Mouse (Mus musculus): ENCODE measurements around the gene Crip2. TPM values are rescaled to one million over a fixed set of nuclear protein-coding genes. Genes with fewer than 3 reads are reported as not detected.

Gene Crip2
- total RNA-seq, 2 experiments from 2014 or later = 1,189 to 1,285 TPM

DNA sequence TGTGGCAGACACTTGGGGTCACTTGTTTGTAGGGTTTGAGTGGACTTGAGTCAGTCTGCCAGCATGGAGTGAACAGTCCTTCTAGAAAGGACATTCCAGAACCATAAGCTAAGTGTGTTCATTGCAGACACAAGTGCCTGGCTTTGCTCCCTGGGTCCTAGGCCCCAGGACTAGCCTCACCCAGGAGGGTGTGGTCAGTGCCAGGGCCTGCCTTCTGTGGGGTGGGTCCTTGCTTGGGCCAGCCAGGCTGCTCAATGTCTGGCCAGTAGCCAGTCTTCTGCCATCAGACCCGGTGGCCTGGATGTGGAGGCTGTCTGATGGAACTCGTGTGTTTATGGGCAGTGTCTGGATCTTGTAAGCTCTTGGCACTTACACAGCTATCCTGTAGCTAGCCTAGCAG is 7.5 kb upstream of the Crip2 start:
- peak; percentile 90 for DNase-seq

DNA sequence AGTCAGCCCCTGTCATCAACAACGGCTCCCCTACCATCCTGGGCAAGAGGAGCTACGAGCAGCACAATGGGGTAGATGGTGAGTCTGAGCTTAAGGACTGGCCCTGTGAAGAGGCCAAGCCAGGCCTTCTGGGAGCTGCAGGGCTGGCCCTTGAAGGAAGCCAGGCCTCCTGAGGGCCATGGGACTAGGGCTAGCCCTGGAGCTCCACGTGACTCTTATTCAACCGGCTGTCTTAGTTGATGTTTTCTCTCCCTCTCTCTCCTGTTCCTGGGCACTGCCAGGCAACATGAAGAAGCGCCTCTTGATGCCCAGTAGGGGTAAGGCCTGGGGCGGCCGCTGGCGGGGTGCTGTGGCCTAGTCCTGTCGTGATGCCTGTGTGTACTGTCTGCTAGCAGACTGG is 6.8 kb upstream of the Crip2 start:
- peak; percentile 37 for DNase-seq

DNA sequence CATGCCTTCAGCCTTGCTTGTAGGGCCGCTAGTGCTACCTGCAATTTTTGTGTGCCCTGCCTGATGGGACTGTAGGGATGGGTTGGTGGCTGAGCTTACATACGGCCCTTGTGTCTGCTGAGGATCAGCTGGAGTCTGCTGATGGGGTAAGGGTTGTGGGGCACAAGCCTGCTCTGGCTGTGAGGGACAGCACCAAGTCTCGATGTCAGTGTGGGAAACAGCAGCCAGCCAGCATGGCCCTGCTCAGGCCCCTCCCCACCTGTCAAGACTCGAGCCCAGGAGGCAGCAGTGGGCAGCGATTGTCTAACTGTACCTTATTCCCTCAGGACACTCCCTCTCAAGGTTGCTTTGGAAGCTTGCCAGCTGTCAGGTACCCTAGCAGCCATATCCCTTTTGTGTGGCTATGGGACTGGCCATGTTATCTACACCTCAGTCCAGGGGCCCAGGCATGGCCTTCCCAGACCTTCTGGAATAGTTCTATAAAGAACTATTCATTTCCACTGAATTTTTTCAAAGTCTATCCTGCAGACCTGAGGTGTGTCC is 6.1 kb upstream of the Crip2 start:
- DNase-seq = no peak

DNA sequence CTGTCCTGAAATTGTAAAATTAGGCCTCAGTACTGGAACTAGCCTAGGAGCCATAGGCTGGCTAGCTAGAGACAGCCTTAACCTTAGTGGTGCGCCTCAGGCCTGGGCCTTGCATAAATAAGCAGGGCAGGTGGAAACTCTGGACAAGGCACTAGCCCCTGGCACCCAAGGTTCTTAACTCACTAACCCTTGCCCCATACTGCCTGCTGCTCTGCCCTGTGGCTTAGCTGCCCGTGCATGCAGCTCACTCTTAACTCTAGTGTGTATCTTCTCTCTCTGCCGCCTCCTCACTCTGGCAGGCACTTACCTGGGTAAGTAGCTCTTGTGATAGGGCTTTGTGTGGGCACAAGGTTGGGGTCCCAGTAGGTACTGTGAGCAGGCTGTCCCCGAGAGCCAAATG is 5.5 kb upstream of the Crip2 start:
- no peak for DNase-seq

DNA sequence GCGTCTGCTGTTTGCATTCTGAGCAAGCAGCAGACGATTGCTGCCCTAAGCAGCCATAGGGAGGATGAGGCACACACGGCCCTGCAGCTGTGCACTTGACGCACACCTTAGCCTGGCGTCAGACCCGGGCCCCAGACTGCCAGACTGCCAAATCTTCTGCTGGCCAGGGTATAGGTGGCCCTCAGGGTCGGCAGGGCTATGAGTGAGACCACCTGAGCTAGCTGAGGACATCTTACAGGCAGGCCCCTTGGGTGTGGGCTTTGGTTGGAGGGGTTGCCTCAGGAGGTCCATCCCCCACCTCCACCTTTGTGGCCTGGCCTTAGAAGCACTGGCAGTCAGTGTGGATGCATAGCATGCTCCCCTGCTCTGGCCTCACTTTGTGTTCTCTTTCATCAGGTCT is 4.6 kb upstream of the Crip2 start:
- DNase-seq = no peak

DNA sequence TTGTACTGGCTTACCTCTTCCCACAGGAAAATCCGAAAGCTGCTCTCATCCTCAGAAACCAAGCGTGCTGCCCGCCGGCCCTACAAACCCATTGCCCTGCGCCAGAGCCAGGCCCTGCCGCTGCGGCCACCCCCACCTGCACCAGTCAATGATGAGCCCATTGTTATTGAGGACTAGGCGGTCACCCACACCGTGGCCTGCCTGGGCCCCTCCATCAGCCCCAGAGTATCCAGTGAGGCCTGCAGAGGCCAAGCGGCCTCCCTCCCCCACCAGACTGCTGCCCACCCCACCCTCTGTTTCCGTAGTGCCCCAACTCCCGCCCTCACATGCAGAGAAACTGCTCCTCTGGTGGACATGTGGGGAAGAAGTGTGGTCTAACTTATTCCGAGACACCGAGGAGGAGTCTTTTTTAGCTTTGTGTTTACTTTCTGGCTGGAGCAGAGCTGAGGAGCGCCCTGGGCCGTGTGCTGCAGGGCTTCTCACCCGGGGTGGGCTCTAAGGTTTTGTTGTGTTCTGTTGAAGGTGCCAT is 3.5 kb upstream of the Crip2 start:
- DNase-seq = no peak

DNA sequence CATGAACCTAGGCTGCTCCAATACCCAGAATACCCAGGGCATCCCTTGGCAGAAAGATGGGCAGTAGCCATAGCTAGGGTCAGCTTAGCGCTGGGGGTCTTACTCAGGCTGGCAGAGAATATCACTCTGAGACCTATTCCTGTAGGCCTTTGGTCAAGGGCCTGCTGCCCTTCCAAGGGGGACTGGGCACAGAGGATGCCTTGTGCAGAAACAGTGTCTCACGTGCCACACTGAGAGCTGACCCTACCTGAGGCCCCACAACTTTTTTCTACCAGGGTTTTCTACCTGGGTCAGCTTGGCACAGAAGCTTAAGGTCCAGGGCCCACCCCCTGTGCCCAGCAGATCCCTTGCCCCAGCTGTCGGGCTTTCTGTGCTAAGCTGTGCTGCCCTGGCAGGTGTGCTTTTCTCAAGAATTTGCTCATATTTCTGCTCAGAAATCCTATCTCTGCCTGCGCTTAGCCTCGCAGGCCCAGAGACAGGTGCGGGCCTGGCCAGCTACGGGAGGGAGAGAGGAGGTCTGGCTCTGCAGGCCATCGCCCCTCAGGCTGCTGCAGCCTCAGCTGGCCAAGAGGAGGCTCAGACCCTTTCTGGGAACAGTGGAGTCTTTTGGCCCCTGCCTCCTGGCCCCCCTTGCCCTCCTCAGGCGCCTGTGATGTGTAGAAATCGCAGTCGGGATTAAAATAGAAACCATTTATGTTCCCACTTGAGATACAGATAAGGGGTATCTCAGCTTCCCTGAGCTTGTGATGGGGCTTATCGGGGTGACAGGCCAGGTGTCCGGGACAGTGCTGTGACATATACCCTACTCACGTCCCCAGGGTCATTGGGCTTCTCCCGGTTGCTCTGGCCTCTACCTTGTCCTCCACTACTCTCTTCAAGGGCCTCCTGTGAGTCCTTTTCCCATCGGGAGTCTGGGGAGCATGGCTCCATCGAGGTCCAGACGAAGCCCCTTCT is 2.5 kb upstream of the Crip2 start:
- peak; percentile 70 for DNase-seq

DNA sequence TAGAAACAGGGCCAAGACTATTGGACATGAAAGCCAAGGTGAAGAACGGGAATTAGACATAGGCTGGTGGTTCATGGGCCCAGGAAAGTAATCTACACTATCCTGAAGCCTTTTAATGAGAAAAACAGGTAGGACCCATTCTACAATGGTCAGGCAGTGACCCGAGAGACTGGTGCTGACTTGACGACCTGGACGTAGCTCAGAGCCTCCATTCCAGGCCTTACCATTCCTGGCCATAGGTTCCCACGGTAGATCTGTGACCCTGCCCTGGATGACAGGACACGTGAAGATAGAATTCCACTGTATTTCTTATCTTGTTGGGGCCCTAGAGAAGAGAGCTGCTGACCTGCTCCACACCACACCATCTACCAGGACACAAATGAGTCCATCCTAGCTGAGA is 1.7 kb upstream of the Crip2 start:
- no peak for DNase-seq

DNA sequence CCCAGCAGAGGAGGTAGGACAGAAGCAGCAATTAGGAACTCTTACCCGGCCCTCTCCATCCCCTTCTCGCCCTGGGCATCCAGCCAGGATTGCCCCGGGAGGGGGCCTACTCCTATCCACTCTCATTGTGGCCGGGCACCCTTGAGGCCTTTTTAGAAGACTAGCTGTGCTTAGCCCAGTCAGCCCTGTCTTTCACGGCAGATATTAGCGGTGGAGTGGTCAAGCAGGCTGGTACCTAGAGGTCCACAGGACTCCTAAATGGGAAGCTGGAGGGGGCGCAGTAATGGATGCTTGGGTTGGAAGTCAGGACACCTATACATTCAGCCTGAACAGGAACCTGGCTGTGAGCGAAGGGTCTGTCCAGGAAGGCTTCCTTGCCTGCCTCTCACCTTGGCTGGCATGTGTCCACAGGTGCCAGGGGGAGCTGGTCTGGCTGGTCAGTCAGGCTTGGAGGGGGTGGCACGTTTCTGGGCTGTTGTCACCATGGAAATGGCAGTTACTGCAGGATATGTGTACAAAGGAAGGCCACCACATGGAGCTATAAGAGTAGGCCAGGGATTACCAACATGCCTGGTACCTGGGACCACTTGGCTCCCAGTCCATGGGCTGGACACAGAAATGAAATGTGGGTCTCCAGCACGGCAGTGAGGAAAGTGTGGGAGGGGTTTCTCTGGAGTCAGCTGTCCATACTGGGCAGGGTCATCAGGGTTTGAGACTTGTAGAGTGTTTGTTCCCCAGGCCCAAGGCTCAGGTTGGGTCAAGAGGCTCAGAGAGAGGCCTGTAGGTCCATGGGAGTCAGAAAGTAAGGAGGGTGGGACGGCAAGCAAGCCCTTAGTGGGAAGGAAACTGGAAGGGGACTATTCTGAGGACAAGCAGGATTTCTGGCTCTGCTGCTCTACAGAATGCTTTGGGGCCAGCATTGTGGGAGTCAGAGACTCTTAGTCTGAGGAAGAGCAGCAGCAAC is 853 bp upstream of the Crip2 start:
- peak; percentile 54 for DNase-seq

DNA sequence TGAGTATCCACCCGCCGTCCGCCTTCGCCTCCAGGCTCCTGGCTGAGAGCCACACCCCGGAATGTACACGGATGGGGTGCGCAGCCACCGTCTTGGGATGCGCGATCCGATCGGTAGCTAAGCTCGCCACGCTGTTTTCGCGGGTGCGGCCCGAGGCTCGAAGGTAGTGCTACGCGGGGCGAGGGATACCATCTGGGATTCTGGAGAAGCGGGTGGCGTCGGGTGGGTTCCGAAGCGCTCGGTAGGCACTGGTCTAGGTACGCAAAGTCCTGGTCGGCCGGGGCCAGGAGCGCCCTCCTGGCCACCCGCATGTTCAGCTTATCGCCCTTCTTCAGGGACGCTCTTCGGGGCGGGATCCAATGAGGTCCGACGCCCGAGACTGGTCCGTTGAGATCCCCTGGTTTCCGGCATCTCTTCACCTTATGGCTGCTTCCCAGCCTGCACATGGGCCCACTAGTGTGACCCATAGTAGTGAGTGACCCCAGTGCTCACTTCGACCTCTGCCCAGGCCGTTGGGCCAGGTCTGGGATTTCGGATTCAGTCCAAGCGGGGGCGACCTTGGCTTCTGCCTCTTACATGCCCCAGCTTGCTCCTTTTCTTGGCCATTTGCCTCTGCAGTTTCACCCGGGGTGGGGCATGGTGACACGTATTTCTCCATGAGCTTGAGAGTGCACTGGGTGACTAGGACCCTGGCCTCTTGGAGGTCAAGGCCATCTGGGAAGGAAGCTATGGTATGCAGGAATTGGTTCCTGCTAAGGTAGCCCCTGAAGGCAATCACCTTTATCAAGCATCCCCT is 778 bp downstream of the Crip2 start:
- peak; percentile 74 for DNase-seq

DNA sequence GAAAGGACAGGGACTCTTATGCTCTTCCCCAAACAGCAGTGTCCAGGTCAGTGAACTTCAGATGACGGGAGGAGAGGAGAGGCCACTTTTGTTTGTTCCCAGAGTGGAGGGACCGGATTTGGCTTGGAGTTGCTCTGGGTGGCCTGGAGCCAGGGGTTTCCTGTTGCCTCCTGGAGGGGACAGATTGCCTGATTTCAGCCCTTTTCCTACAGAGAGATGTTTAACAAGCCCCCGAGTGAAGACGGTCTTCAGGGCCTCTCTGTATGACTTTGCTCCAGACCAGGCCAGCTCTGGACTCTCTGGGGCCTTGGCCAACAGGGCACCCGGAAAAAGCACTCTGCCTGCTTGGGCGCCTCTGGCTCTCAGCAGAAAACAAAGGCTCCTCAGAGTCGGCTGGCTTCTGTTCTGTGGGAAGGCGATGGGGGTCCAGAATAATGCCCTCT is 1.5 kb downstream of the Crip2 start:
- peak; percentile 78 for DNase-seq

DNA sequence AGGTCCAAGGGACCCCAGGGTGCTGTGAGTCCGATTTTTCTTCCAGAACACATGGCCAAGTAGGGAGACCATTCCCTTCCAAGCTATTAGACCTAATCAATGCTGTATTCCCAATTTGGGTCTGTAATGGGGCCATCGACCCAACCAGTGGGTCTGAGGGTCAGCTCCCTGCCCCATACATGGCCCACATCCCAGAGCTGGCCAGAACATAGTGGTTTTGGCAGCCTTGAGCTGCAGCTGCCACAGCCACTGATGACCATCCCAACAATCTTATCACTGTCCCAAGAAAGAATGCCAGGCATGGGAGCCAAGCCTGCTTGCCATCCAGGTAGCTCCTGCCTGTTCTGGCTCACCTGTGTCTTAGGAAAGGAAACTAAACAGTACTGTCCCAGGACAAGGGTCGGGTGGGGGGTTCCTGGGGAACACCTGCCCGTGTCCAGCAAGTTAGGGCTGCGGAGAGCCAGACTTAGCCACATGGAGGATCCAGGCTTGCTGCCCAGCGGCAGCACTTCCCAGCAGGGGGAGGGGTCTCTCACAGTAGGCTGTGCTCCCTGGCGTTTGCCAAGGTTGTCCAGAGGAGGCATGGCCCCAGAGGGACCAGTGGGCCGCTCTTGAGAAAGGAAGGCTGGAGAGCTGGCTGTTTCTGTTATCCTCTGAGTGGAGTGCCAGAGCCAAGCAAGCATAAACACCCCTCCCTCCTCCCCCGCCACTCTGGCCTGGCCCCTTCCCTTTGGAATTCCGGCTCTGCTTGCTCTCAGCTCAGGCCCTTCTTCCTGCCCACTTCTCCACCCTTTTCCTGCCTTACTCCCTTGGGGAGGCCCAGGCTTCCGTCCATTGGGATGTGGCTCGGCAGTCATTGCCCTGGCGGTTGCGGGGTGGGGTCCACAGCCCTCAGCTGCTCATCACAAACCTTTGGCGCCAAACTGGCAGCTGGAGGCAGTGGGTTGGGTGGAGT is 2.3 kb downstream of the Crip2 start:
- DNase-seq = peak; percentile 91

DNA sequence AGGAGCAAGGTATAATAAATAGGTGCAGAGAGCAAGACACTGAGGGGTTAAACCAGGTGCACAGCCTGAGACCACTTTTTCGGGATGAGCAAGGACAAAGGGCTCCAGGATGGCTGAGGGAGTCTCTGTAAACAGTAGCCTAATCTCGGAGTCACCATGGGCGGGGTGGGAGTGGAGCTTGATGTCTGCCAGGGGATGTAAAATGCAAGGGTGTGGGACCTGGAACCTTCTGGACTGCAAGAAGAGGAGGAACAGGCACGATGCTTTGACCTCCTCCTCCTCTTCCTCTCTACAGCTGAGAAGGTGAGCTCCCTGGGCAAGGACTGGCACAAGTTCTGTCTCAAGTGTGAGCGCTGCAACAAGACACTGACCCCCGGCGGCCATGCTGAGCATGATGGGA is 3.1 kb downstream of the Crip2 start:
- DNase-seq = peak; percentile 51

DNA sequence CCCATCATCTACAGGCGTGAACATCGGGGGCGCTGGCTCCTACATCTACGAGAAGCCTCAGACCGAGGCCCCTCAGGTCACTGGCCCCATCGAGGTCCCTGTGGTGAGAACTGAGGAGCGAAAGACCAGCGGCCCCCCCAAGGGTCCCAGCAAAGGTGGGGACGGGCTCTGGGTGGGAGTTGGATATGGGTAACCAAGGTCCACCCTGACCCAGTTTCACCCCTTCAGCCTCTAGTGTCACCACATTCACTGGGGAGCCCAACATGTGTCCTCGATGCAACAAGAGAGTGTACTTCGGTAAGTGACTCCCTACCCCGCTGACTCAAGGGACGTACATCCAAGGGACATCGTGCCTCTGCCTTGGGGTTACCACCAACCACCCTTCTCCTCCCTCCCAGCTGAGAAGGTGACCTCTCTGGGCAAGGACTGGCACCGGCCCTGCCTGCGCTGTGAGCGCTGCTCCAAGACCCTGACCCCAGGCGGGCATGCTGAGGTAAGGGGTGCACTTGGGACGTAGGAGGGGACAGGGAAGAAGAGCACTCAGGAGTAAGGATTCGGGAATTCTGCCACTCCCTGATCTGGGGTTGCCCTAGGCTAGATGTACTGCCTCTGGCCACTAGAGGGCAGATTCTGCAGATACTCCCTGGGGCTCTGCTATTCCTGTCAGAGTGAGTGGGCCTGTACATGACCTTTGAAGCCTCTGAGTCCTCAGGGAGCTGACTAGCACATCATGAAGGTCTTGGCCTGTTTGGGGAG is 4.1 kb downstream of the Crip2 start:
- DNase-seq = peak; percentile 73

DNA sequence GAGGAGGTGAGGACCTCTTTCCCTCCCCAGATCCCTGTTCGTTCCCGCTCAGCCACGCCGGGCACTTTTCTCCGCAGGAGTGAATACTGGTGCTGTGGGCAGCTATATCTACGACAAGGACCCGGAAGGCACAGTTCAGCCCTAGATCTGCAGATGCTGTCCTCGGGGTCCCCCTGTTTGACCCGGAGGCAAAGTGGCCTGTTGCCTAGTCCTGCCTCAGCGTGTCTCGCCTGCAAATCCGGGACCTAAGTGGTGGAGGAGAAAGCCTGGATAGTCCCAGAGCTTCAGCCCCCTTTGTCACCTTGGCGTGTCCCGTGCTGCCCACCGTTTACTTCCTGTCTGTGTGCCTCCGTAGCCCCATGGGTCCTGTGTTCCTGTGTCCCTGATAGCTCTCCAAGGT is 4.8 kb downstream of the Crip2 start:
- DNase-seq = peak; percentile 18

DNA sequence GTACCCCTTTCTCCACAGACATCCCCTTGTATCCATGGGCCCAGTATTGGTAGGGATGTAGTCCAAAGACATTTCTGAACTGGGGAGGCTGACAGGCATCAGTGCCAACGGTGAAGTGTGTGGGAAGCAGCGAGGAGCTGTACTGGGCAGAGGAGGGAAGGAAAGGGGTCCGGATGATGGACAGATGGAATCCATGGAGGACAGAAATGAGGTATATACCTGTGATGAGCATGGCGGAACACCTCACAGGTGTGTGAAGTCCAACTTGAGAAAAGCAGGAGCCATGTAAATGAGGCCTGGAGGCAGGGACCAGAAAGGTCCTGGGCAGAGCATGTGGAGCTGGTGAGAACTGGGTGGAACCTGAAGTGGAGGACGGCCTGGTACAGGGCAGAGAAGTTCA is 5.6 kb downstream of the Crip2 start:
- DNase-seq = no peak

DNA sequence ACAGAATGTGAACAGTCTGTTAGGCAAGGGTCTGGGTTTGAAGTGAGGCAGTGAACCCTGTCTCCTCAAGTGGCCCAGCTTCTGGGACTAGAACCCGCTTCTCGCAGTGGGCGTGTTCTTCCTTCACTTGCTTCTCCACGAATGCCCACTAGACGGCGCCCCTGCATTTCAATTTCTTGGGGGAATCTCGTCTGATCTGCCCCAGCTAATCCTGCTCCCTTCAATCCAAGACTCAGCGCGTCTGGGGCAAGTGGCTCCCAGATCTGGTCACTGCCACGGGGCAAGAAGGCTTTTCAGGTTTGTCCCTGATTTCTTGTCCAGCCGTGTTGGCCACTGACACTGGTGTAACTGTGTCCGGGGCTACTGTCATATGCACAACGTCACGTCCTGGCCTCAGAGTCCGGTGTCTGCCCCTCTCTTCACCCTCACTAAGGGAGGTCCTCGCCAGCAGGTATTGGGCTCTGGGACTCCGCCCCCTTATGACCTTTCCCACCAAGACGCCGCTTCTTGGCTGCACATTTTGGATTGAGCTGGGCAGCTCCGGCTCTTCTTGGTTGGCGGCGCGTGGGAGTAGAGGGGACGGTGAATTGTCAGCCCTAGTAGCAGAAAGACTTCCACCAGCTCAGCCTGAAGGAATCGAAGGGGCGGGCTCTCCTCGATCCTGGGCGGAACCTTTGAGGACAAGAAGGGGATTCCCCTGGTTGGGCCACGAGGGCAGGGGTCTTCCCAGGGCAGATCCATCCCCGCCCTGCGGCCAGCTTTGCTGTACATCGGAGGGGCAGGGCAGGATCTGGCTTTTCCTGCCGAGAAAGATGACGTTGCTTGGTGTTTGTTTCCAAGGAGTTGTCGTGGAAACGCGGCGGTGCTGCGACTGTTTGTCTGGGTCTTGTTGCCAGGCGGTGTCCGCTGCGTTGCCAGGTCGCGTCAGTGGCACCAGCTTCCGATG is 6.3 kb downstream of the Crip2 start, which contains the start of gene Crip1:
TSS of gene Crip1 (plus strand) at position 205 of the 946 bp plus-strand sequence.
- DNase-seq = peak; percentile 94

DNA sequence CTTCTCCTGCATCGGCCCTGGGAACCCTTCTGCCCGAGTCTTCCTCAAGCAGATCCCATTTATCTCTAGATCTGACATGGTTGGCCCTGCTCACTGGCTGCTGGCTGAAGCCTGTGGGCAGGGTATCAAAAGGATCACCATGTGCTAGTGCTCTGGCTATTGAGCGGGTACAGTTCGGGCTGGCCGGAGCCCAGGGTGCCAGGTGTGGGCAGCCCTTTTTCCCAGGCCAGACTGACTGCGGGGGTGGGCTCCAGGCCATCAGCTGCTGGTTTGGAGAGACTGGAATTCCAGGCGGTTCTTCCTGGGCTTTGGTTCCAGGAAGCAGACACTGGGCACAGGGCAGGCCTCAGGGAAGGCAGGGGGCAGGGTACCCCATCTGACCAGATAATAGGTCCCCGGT is 7.4 kb downstream of the Crip2 start:
- DNase-seq = peak; percentile 55
